Mouse (Mus musculus): ENCODE results near the gene Cnfn. TPM values are rescaled to one million over a fixed set of nuclear protein-coding genes. Genes with fewer than 3 reads are reported as not detected.
A peak's percentile ranks its signal among the peaks of the same experiment; 100 is the strongest.

The Cnfn gene
- polyA plus RNA-seq, 1 experiment = not detected

DNA sequence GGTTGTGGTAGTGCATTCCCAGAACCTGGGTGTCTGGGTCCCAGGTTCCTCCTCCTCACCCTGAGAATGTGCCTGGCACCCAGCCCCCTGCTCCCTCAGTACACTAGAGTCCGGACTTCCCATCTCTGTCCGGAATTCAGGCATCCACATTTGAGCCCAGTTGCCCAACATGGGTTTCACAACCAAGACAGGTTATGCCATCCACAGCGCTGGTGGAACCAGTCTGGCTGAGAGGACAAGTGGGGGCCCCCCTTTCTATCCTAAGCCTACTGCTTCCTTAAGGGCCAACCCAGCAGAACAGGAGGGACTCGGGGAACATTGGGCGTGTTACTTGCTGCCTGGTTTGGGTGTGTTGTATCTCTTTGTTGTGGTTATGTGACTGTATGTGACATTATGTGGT is 2.9 kb upstream of the Cnfn start:
- peaks cover 29% of the 10 kb centered on the region for H3K4me1 ChIP-seq (ENCODE audit: control insufficient read depth, insufficient read depth, low read length)
- no peaks in the 10 kb centered on the region for H3K27me3 ChIP-seq (ENCODE audit: control insufficient read depth, insufficient read depth, low read length)
- WGBS = 97% methylated on average over 5 of the region's 5 CpGs
- TF ChIP-seq CTCF (IDR thresholded peaks at IDR 0.05; ENCODE audit: borderline replicate concordance, insufficient read depth, low read depth, low read length) = no peak
- TF ChIP-seq POLR2A (IDR thresholded peaks at IDR 0.05; ENCODE audit: borderline replicate concordance, insufficient read depth, low read length) = no peak
- no peak overlapping the region for H3K27ac ChIP-seq (ENCODE audit: insufficient read depth, low read length)
- H3K4me3 ChIP-seq (replicated peaks; ENCODE audit: insufficient read depth, low read depth, low read length) = no peak overlapping the region
- no peak for DNase-seq

DNA sequence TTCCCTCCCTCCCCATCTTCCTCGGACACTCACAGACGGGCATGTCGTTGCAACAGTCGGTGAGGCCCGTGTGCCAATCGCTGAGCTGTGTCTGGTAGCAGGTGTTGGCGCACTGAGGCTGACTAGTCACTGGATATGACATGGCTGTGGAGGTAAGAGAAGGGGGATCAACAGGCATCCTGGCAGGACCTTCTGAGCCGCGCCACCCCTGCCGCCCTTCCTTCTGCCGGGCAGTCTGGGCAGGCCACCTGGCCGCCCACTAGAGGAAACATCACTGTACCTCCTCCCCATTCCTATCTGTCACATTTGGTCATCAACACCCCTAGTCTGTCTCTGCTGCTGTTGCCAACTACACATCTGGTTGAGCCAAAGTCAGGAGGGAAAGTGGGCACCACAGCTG is 1.2 kb downstream of the Cnfn start:
- WGBS = 8% methylated on average over 12 of the region's 12 CpGs
- DNase-seq = peak; percentile 65 to 69
- Histone ChIP-seq H3K27me3 (ENCODE audit: control insufficient read depth, insufficient read depth, low read length) (no peaks in the 10 kb centered on the region), H3K4me3 (replicated peaks; ENCODE audit: insufficient read depth, low read depth, low read length) (no peak overlapping the region), H3K4me1 (ENCODE audit: control insufficient read depth, insufficient read depth, low read length) (peaks cover 25% of the 10 kb centered on the region), H3K27ac (ENCODE audit: insufficient read depth, low read length) (no peak overlapping the region)
- TF ChIP-seq POLR2A (IDR thresholded peaks at IDR 0.05; ENCODE audit: borderline replicate concordance, insufficient read depth, low read length) (no peak), CTCF (IDR thresholded peaks at IDR 0.05; ENCODE audit: borderline replicate concordance, insufficient read depth, low read depth, low read length) (no peak)

DNA sequence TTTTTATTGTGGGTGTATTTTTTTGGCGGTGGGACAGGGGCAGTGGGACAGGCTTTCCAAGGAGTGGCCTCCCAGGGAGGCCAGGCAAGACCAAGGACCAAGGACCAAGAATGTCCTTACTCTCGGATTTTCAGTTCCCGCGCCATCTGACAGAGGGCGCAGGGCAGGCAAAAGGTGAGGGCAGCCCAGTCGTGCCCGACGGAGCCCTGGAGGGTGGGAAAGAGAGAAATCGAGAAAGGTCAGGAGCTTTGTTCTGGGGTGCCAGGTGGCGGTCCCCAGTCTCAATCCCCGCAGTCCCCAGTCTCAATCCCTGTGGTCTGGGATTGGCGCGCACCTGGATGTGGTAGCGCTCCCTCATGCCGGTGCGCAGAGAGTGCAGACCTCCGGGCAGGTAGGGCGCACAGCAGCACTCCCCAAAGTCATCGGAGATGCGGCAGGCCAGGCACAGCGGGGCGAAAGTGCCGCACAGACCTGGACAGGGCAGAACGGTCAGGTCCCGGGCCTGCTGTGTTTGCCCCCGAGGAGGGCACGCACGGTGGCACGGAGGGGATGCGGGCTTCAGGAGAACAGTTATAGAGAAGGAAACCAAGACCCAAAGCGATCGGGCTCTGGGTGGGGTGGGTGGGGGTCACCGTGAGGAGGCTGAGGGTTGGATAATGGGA is 1.8 kb downstream of the Cnfn start:
- WGBS = 5% methylated on average over 33 of the region's 33 CpGs
- H3K27me3 ChIP-seq (ENCODE audit: control insufficient read depth, insufficient read depth, low read length) = no peaks in the 10 kb centered on the region
- no peak overlapping the region for H3K4me3 ChIP-seq (replicated peaks; ENCODE audit: insufficient read depth, low read depth, low read length)
- H3K4me1 ChIP-seq (ENCODE audit: control insufficient read depth, insufficient read depth, low read length) = peaks cover 28% of the 10 kb centered on the region
- DNase-seq = peak in 1 of 2 experiments; percentile 55
- H3K27ac ChIP-seq (ENCODE audit: insufficient read depth, low read length) = no peak overlapping the region
- TF ChIP-seq CTCF (IDR thresholded peaks at IDR 0.05; ENCODE audit: borderline replicate concordance, insufficient read depth, low read depth, low read length) = peak; percentile 58; the same call in 1 of the 2 replicates
- TF ChIP-seq POLR2A (IDR thresholded peaks at IDR 0.05; ENCODE audit: borderline replicate concordance, insufficient read depth, low read length) = no peak

DNA sequence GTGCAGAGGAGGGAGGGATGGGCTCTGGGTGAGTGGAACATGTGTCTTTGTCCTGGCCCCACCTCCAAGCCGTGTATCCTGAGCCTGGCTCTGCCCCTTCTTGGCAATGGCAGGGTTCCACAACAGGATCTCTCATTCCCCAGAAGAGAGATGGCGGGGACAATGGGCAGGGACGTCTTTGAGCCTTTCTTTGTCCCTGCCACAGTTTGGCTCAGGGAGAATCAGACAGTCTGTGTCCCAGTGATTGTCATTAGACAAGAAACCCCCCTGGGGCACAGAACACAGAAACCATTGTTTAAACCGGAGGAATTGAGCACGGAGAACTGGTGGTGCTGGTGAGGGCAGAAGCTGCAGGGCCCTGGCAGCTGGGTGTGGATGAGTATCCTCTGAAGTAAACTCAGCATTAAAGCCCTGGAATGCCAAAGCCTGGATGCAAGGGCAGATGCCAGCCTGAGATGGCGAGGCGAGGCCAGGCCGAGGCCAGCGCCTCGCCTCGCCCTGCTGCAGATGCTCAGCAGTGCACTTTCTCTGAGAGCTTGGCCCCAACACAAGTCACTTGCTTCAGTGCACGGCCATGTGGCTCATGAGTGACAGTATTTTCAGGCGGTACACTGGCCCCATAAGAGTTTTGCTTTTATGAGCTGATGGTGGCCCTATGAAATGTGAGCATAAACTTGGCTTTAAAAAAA is 3.4 kb downstream of the Cnfn start:
- peaks cover 29% of the 10 kb centered on the region for H3K4me1 ChIP-seq (ENCODE audit: control insufficient read depth, insufficient read depth, low read length)
- no peak overlapping the region for H3K27ac ChIP-seq (ENCODE audit: insufficient read depth, low read length)
- no peak for TF ChIP-seq POLR2A (IDR thresholded peaks at IDR 0.05; ENCODE audit: borderline replicate concordance, insufficient read depth, low read length)
- TF ChIP-seq CTCF (IDR thresholded peaks at IDR 0.05; ENCODE audit: borderline replicate concordance, insufficient read depth, low read depth, low read length) = no peak
- H3K4me3 ChIP-seq (replicated peaks; ENCODE audit: insufficient read depth, low read depth, low read length) = no peak overlapping the region
- no peaks in the 10 kb centered on the region for H3K27me3 ChIP-seq (ENCODE audit: control insufficient read depth, insufficient read depth, low read length)
- WGBS = 65% methylated on average over 13 of the region's 13 CpGs
- no peak for DNase-seq

GRCm38 (mm10) chr7:25363632-25364031 is 5.9 kb downstream of the Cnfn start:
- 93% methylated on average over 17 of the region's 17 CpGs for WGBS
- no peak overlapping the region for H3K4me3 ChIP-seq (replicated peaks; ENCODE audit: insufficient read depth, low read depth, low read length)
- DNase-seq = no peak
- TF ChIP-seq POLR2A (IDR thresholded peaks at IDR 0.05; ENCODE audit: borderline replicate concordance, insufficient read depth, low read length) (no peak), CTCF (IDR thresholded peaks at IDR 0.05; ENCODE audit: borderline replicate concordance, insufficient read depth, low read depth, low read length) (no peak)
- H3K4me1 ChIP-seq (ENCODE audit: control insufficient read depth, insufficient read depth, low read length) = peaks cover 15% of the 10 kb centered on the region
- H3K27ac ChIP-seq (ENCODE audit: insufficient read depth, low read length) = no peak overlapping the region
- no peaks in the 10 kb centered on the region for H3K27me3 ChIP-seq (ENCODE audit: control insufficient read depth, insufficient read depth, low read length)

DNA sequence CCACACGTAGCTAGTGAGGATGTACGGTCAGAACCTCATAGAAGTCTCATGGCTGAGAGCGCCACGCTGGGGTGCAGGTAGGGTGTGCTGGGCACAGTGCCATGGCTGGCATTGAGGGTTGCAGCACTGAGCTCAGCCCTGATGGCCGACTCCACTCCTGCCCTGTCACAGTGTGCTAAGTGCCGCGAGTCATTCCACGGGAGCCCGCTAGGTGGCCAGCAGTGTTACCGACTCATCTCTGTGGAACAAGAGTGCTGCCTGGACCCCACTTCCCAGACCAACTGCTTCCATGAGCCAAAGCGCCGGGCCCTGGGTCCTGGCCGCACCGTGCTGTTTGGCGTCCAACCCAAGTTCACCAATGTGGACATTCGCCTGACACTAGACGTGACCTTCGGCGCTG is 6.4 kb downstream of the Cnfn start:
- Histone ChIP-seq H3K4me1 (ENCODE audit: control insufficient read depth, insufficient read depth, low read length) (peaks cover 10% of the 10 kb centered on the region), H3K4me3 (replicated peaks; ENCODE audit: insufficient read depth, low read depth, low read length) (no peak overlapping the region), H3K27ac (ENCODE audit: insufficient read depth, low read length) (no peak overlapping the region), H3K27me3 (ENCODE audit: control insufficient read depth, insufficient read depth, low read length) (no peaks in the 10 kb centered on the region)
- 48% methylated on average over 19 of the region's 19 CpGs for WGBS
- DNase-seq = peak; percentile 81 to 82
- TF ChIP-seq POLR2A (IDR thresholded peaks at IDR 0.05; ENCODE audit: borderline replicate concordance, insufficient read depth, low read length) (no peak), CTCF (IDR thresholded peaks at IDR 0.05; ENCODE audit: borderline replicate concordance, insufficient read depth, low read depth, low read length) (peak; percentile 70)

DNA sequence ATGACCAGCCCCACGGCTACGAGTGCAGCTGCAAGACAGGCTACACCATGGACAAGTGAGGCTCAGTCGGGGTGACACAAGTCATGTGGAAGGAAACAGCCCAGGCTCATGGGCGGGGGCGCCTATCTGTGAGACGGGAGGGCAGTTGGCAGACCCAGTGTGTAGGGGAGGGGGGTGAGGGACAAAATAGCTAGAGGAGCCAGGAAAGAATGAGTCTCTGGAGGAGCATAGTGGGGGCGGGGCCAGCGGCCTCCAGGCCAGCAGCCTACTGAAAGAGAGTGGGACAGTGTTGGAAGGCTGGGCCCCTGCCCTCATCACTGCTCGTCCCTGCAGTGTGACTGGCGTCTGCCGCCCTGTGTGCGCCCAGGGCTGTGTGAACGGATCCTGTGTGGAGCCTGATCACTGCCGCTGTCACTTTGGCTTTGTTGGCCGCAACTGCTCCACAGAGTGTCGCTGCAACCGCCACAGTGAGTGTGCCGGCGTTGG is 10.8 kb downstream of the Cnfn start:
- TF ChIP-seq POLR2A (IDR thresholded peaks at IDR 0.05; ENCODE audit: borderline replicate concordance, insufficient read depth, low read length) = no peak
- TF ChIP-seq CTCF (IDR thresholded peaks at IDR 0.05; ENCODE audit: borderline replicate concordance, insufficient read depth, low read depth, low read length) = no peak
- no peak overlapping the region for H3K4me3 ChIP-seq (replicated peaks; ENCODE audit: insufficient read depth, low read depth, low read length)
- WGBS = 38% methylated on average over 19 of the region's 19 CpGs

DNA sequence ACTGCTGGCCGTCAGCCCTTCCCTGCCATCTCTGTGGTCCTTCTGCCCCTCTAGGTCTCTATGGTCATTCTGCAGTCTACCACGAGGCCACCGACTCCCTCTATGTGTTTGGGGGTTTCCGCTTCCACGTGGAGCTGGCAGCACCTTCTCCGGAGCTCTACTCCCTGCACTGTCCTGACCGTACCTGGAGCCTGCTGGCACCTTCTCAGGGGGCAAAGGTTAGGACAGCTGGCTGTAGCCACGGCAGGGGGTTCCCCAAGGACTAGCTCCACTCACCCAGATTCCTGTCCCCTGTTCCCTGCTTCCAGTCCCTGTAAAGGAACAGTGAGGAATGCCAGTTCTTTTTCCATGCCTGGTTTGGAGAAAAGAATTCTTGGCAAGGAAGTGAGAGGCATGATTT is 20.7 kb downstream of the Cnfn start:
- H3K27me3 ChIP-seq (ENCODE audit: control insufficient read depth, insufficient read depth, low read length) = no peaks in the 10 kb centered on the region
- no peak for DNase-seq
- TF ChIP-seq CTCF (IDR thresholded peaks at IDR 0.05; ENCODE audit: borderline replicate concordance, insufficient read depth, low read depth, low read length) (no peak), POLR2A (IDR thresholded peaks at IDR 0.05; ENCODE audit: borderline replicate concordance, insufficient read depth, low read length) (no peak)
- H3K4me1 ChIP-seq (ENCODE audit: control insufficient read depth, insufficient read depth, low read length) = no peaks in the 10 kb centered on the region
- WGBS = 83% methylated on average over 8 of the region's 8 CpGs
- no peak overlapping the region for H3K4me3 ChIP-seq (replicated peaks; ENCODE audit: insufficient read depth, low read depth, low read length)
- H3K27ac ChIP-seq (ENCODE audit: insufficient read depth, low read length) = no peak overlapping the region

More for the DNA sequence above, 10.8 kb downstream of the Cnfn start:
- no peak for DNase-seq
- Histone ChIP-seq H3K4me1 (ENCODE audit: control insufficient read depth, insufficient read depth, low read length) (peaks cover 4% of the 10 kb centered on the region), H3K27me3 (ENCODE audit: control insufficient read depth, insufficient read depth, low read length) (no peaks in the 10 kb centered on the region), H3K27ac (ENCODE audit: insufficient read depth, low read length) (no peak overlapping the region)

All from cerebellum, adult 2 months (tissue).